Mouse (Mus musculus) kidney, postnatal 25 days (tissue): ENCODE results near the gene Rcor3.

ENCODE experiments used
- DNase-seq, 2 experiments: peaks; one replicate each; pipeline ENCODE4 v3.0.0; 2021; ENCODE audit warnings: mixed read lengths in 2 of 2

Gene Rcor3

GRCm38 (mm10) chr1:192092879-192093660, 44.8 kb downstream of the Rcor3 start:
- peak; percentile 88 to 94 for DNase-seq

- peak; percentile 99 for DNase-seq
Measured at GRCm38 (mm10) chr1:192091806-192092772, 45.8 kb downstream of the Rcor3 start, which contains the start of gene Traf5. Traf5 (minus strand) TSS chr1:192092559.

GRCm38 (mm10) chr1:192090689-192091567, 46.9 kb downstream of the Rcor3 start:
- no peak for DNase-seq

GRCm38 (mm10) chr1:192090281-192090680, 47.6 kb downstream of the Rcor3 start:
- no peak for DNase-seq

- no peak for DNase-seq
Measured at GRCm38 (mm10) chr1:192089208-192090166, 48.4 kb downstream of the Rcor3 start.

GRCm38 (mm10) chr1:192088011-192088410, 49.9 kb downstream of the Rcor3 start:
- no peak for DNase-seq

GRCm38 (mm10) chr1:192087098-192087497, 50.8 kb downstream of the Rcor3 start:
- DNase-seq: no peak

GRCm38 (mm10) chr1:192086279-192087037, 51.4 kb downstream of the Rcor3 start:
- DNase-seq: no peak

GRCm38 (mm10) chr1:192085218-192085617, 52.6 kb downstream of the Rcor3 start:
- no peak for DNase-seq

GRCm38 (mm10) chr1:192082646-192083045, 55.2 kb downstream of the Rcor3 start:
- DNase-seq: no peak

GRCm38 (mm10) chr1:192081129-192081528, 56.7 kb downstream of the Rcor3 start:
- DNase-seq: no peak

GRCm38 (mm10) chr1:192079121-192079520, 58.7 kb downstream of the Rcor3 start:
- DNase-seq: no peak

- DNase-seq: peak; percentile 61 to 78
Measured at GRCm38 (mm10) chr1:192078406-192078805, 59.5 kb downstream of the Rcor3 start.

- DNase-seq: peak; percentile 83 to 85
Measured at GRCm38 (mm10) chr1:192076796-192077535, 60.9 kb downstream of the Rcor3 start.

GRCm38 (mm10) chr1:192076101-192076500, 61.8 kb downstream of the Rcor3 start:
- peak in 1 of 2 experiments; percentile 50 for DNase-seq

GRCm38 (mm10) chr1:192074824-192075223, 63.0 kb downstream of the Rcor3 start:
- no peak for DNase-seq

GRCm38 (mm10) chr1:192072426-192072825, 65.4 kb downstream of the Rcor3 start:
- DNase-seq: no peak

- no peak for DNase-seq
Measured at GRCm38 (mm10) chr1:192070618-192071051, 67.2 kb downstream of the Rcor3 start.

- DNase-seq: peak; percentile 69 to 89
Measured at GRCm38 (mm10) chr1:192069971-192070591, 67.8 kb downstream of the Rcor3 start.
